Mouse (Mus musculus) liver, postnatal 0 days (tissue): Measurements from ENCODE around the gene Ano1.

Experiments used
- CTCF ChIP-seq: sonication (generic); IDR thresholded peaks from 2 replicates; pipeline ENCODE4 v1.5.1; 2016; ENCODE audit warnings: antibody characterized with exemption, low read depth
- EP300 ChIP-seq: IDR thresholded peaks from 2 replicates; pipeline ENCODE4 v1.6.1; 2016; ENCODE audit warnings: antibody characterized with exemption, low read depth, mild to moderate bottlenecking

DNA sequence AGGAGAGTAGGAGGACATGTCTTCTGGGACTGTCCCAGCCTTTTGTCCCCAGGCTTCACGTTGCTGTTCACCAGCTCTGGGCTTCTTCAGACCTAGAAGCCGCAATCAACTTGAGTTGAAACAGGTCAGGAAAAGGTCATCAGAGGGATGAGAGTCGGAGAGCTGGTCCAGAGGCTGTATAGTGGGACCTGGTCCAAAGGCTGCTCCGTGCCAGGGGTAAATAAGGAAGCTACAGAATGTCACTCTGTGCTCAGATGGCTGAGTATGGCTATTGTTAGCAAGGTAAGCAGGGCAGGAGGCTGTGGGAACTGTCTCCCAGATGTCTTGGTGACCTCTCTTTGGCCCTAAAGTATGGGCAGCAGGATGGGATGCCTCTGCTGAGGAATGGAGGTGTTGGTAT lies 147.0 kb downstream of the Ano1 start:
- TF ChIP-seq CTCF (no peak), EP300 (no peak)
